Mouse (Mus musculus) liver, postnatal 0 days (tissue): ENCODE data around the gene Gm44596.
A peak's percentile ranks its signal among the peaks of the same experiment; 100 is the strongest.

ENCODE experiments used
- CTCF ChIP-seq: sonication (generic); IDR thresholded peaks from 2 replicates; pipeline ENCODE4 v1.5.1; 2016; ENCODE audit warnings: antibody characterized with exemption, low read depth
- EP300 ChIP-seq: IDR thresholded peaks from 2 replicates; pipeline ENCODE4 v1.6.1; 2016; ENCODE audit warnings: antibody characterized with exemption, low read depth, mild to moderate bottlenecking

DNA sequence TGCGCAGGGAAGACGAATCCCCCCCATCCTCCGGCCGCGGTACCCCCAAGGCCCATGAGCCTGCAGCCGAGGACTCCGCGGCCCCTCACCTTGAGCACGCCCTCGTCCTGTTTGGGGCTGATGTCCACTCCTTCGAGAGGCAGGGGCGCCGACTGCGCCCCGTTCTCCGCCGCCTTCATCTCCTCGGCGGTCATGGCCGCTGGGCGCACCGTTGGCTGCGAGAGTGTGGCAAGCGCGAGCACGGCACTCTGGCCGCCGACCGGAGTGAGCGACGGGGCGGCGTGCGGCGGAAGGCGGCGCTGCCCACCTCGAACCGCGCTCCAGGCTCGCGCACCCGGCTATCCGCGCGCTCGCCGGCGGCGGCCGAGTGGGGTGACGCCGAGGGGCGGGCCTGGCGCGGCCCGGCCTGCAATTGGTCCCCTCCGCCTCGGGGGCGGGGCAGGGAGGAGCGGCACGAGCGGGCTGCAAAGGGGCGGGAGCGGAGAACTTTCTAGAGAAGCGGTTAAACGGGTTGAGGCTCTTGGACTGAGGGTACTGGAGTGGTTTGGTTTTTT lies 63.1 kb downstream of the Gm44596 start, which contains the start of gene Fkbp4:
- TF ChIP-seq CTCF (peak; percentile 24), EP300 (no peak)
